Mouse (Mus musculus): ENCODE data around the gene Hgf. TPM values are rescaled to one million over a fixed set of nuclear protein-coding genes. Genes with fewer than 3 reads are reported as not detected.

Hgf gene
- total RNA-seq, 2 experiments from 2014 or later: 0.89 to 0.91 TPM

Other genes starting within 250 kb of the Hgf start
- not detected for gene Gm28710, start 238.3 kb downstream of the Hgf start, total RNA-seq (2021)

Data from heart, postnatal 10 days (tissue).